Mouse (Mus musculus) hindbrain, embryonic 12.5 days (tissue): ENCODE measurements at regions not wholly inside any gene's neighbourhood (a gene's known extent, or its start where the extent isn't known, plus 50 kb on each side); places are given as distances from the start of the nearest gene placed in this dataset.
"Not testable (repeated sequence)": the region's sequence is repeated elsewhere in the genome, so short reads cannot be mapped to it uniquely, and the experiment has no call there.

Source experiments
- ATAC-seq: fragments of 200-750 bp; cut with Nextera tagmentation; 2 replicates; pipeline ENCODE4 v1.8.0; 2017; ENCODE audit warnings: moderate TSS enrichment; ENCODE audit not compliant: low FRiP score
- H3K27ac ChIP-seq: fragments of 300-500 bp; sonication (generic); 2 replicates; pipeline ENCODE4 v1.5.1; 2016; ENCODE audit warnings: mild to moderate bottlenecking
- H3K27me3 ChIP-seq: fragments of 300-500 bp; sonication (generic); 2 replicates; pipeline ENCODE4 v1.6.1; 2016; ENCODE audit warnings: mild to moderate bottlenecking
- H3K36me3 ChIP-seq: fragments of 300-500 bp; sonication (generic); 2 replicates; pipeline ENCODE4 v1.6.1; 2016; ENCODE audit warnings: mild to moderate bottlenecking
- H3K4me1 ChIP-seq: fragments of 300-500 bp; sonication (generic); 2 replicates; pipeline ENCODE4 v1.6.1; 2016
- H3K4me2 ChIP-seq: fragments of 300-500 bp; sonication (generic); replicated peaks from 2 replicates; pipeline ENCODE4 v1.6.1; 2016; ENCODE audit warnings: mild to moderate bottlenecking
- H3K4me3 ChIP-seq: fragments of 300-500 bp; sonication (generic); 2 replicates; pipeline ENCODE4 v1.5.1; 2016; ENCODE audit warnings: mild to moderate bottlenecking
- H3K9ac ChIP-seq: fragments of 300-500 bp; sonication (generic); 2 replicates; pipeline ENCODE4 v1.6.1; 2016; ENCODE audit warnings: mild to moderate bottlenecking, moderate library complexity
- H3K9me3 ChIP-seq: fragments of 300-500 bp; sonication (generic); replicated peaks from 2 replicates; pipeline ENCODE4 v1.6.1; 2016; ENCODE audit warnings: mild to moderate bottlenecking
- WGBS: fragments of 180-500 bp; shearing (Covaris S2); methylation state at CpG from one replicate; pipeline ENCODE4 v1.1.7; 2016; 5-methylcytosine and 5-hydroxymethylcytosine counted together

DNA sequence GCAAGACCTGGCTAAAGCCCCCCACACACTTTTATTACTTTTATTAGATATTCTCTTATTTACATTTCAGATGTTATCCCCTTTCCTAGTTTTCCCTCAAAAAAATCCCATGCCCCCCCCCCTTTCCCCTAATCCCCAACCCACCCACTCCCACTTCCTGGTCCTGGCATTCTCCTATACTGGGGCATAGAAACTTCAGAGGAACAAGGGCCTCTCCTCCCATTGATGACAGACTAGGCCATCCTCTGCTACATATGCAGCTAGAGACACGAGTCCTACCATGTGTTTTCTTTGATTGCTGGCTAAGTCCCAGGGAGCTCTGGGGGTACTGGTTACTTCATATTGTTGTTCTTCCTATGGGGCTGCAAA is 116.8 kb downstream of the Rfpl4b start:
- WGBS, result 68% methylated on average over 1 of the region's 1 CpGs

DNA sequence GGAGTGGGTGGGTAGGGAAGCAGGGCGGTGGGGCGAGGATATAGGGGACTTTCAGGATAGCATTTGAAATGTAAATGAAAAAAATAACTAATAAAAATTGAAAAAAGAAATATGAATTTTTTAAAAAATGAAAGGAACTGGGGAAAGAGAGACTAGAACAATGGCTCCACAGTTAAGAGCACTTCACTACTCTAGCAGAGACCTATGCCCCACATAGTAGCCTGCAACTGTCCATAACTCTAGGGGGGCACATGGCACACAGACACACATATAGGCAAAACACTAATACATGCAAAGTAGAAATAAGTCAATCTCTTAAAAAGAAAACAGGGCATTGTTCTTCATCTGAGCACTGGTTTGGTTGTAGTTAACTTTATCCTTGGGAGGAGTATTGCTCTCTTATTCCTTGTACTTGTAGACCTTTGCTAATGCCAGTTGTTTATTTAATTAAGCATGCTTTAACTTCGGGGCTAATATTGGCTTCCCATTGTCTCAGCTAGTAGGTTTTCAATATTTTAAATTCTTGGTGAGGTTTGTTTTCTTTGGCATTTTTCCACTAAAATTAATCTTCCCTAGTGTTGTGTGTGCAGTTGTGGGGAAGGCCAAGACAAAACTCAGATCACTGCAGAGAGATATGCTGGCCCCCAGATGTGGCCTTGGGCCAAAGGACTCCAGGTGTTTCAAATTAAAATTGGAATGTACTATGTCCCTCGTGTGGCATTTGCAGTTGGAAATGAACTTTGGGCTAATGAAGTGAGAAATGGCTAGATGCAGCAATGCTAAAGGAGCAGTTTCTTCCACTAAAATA is 117.4 kb downstream of the Rfpl4b start:
- H3K4me2 ChIP-seq, result no peak overlapping the region
- no peaks in the 10 kb centered on the region for H3K27me3 ChIP-seq
- H3K4me3 ChIP-seq, result no peak overlapping the region
- WGBS, result 79% methylated on average over 4 of the region's 4 CpGs
- no peak overlapping the region; the same call in 1 of the 2 replicates for H3K27ac ChIP-seq
- H3K9me3 ChIP-seq, result no peaks in the 10 kb centered on the region
- ATAC-seq, result no peak
- H3K4me1 ChIP-seq, result no peaks in the 10 kb centered on the region
- no peaks in the 10 kb centered on the region for H3K36me3 ChIP-seq
- no peak overlapping the region for H3K9ac ChIP-seq

More for the DNA sequence above, 116.8 kb downstream of the Rfpl4b start:
- not testable (repeated sequence) for H3K9me3 ChIP-seq, H3K27ac ChIP-seq, H3K27me3 ChIP-seq, H3K4me1 ChIP-seq, H3K4me2 ChIP-seq, H3K9ac ChIP-seq, H3K4me3 ChIP-seq, ATAC-seq, H3K36me3 ChIP-seq

DNA sequence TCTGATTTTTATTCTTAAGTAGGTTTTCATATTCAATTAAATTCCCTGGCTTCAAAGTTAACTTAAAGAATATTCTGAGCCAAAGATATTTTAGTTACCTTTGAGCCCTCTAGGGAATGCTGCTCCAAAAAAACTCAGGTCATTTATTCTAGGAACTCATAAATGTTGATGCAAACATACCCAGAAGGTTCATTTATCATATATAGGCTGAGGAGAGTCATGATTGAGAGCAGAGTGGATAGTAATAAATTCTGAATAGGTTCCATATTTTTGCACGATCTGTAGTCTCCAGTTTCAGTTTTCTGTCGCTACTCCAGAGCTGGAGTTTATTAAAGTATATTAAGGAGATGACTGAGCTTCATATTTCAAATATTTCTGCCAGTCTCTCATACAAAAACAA is 144.1 kb downstream of the Rfpl4b start:
- no peak overlapping the region for H3K9ac ChIP-seq
- no peaks in the 10 kb centered on the region for H3K36me3 ChIP-seq
- no peak overlapping the region for H3K4me2 ChIP-seq
- no peak for ATAC-seq
- peaks cover 6% of the 10 kb centered on the region; the same call in 1 of the 2 replicates for H3K9me3 ChIP-seq
- no peak overlapping the region for H3K27ac ChIP-seq
- 75% methylated on average over 2 of the region's 2 CpGs for WGBS
- H3K4me3 ChIP-seq, result no peak overlapping the region
- no peaks in the 10 kb centered on the region for H3K4me1 ChIP-seq
- H3K27me3 ChIP-seq, result no peaks in the 10 kb centered on the region

DNA sequence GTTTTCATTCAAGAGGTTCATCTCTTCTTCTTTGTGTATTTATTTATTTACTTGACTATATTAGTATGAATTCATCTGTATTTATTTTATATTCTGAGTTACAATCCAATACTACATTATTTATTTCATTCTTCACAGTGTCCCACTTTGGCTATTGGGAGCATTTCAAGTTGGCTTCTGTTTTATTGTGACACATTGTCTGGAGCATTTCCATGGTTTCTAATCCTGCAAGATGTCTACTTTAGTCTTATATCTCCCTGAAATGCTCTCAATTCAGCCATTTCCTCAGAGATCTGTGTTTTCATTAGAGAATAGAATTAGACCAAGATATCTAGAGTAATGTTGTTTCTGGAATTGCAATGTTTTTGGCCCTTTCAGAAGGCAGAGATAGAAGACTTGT is 153.0 kb downstream of the Rfpl4b start:
- Histone ChIP-seq H3K4me3 (no peak overlapping the region), H3K9me3 (no peaks in the 10 kb centered on the region)
- ATAC-seq, result no peak

DNA sequence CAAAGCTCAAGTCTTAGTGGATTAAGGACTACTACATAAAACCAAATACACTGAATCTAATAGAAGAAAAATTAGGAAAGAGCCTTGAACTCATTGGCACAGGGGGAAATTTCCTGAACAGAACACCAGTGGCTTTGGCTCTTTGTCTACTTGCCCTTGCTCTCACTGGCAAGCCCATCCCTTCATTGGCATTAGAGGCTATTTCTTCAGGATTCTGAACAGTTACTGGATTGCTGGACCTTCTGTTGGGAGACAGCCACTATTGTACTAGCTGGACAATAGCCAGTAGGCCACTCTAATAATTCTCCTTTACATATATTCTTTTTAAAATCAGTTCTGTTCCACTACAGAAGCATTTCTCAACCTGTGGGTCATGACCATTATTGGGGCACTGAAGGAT is 153.7 kb downstream of the Rfpl4b start:
- H3K36me3 ChIP-seq, result no peaks in the 10 kb centered on the region
- no peak overlapping the region for H3K4me2 ChIP-seq
- ATAC-seq, result no peak
- no peaks in the 10 kb centered on the region for H3K4me1 ChIP-seq
- H3K9me3 ChIP-seq, result no peaks in the 10 kb centered on the region
- H3K9ac ChIP-seq, result no peak overlapping the region
- no peak overlapping the region for H3K27ac ChIP-seq
- H3K4me3 ChIP-seq, result no peak overlapping the region
- H3K27me3 ChIP-seq, result no peaks in the 10 kb centered on the region

More for the DNA sequence above, 153.0 kb downstream of the Rfpl4b start:
- H3K36me3 ChIP-seq, result no peaks in the 10 kb centered on the region
- H3K27ac ChIP-seq, result no peak overlapping the region
- H3K27me3 ChIP-seq, result no peaks in the 10 kb centered on the region
- H3K9ac ChIP-seq, result no peak overlapping the region
- no peaks in the 10 kb centered on the region for H3K4me1 ChIP-seq
- no peak overlapping the region for H3K4me2 ChIP-seq

DNA sequence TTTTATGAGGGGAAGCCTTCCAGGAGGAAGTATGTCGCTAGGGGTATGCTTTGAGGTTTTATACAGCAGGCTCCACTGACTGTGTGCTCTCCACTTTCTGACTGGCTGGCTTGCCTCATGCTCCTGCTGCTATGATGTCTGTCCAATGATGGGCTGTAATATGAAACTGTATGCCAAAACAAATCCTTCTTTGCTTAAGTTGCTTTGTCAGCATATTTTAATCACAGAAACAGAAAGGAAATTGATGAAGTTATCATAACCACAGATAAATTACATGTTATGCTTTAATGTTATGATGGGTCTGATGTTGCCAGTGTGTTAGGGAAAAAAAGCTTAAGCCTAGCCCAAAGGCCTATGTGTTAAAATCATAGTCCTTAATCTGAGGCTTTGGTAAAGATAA is 185.9 kb downstream of the Rfpl4b start:
- WGBS, result 63% methylated on average over 1 of the region's 1 CpGs

DNA sequence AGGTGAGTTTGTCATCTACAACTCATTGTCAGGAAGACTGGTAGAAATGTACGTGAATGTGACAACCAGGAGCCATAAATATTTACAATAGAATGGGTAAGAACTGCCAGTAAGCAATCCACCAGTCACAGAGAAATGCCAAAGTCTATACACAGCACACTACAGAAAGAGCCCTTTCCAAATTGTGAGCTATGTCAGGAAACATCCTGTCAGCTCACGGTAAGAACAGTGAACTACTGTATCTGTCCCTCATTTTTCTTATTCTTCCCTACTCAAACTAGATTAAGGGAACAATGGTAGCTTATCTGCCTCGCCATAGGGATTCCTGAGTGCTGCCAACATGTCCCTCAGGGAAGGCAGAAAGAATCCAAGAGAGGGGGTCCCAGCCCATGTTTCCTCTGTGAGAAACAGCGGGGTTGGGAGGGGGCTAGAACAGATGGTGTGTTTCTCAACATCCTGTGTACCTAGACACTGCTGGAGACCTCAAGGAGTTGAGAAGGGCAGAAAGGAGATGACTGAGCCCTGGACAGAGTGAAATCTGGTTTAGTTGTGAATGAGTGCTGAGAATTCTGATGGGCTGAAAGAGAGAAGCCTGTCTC is 191.6 kb downstream of the Rfpl4b start:
- no peak overlapping the region for H3K9ac ChIP-seq
- no peak overlapping the region for H3K4me3 ChIP-seq
- no peak for ATAC-seq
- no peaks in the 10 kb centered on the region for H3K27me3 ChIP-seq
- WGBS, result 73% methylated on average over 4 of the region's 4 CpGs
- no peaks in the 10 kb centered on the region for H3K4me1 ChIP-seq
- H3K9me3 ChIP-seq, result no peaks in the 10 kb centered on the region
- H3K27ac ChIP-seq, result no peak overlapping the region
- H3K36me3 ChIP-seq, result no peaks in the 10 kb centered on the region
- H3K4me2 ChIP-seq, result no peak overlapping the region

More for the DNA sequence above, 185.9 kb downstream of the Rfpl4b start:
- no peak for ATAC-seq
- Histone ChIP-seq H3K27me3 (no peaks in the 10 kb centered on the region), H3K4me2 (no peak overlapping the region), H3K36me3 (no peaks in the 10 kb centered on the region), H3K4me1 (no peaks in the 10 kb centered on the region), H3K27ac (no peak overlapping the region), H3K9ac (no peak overlapping the region), H3K4me3 (no peak overlapping the region), H3K9me3 (no peaks in the 10 kb centered on the region)

DNA sequence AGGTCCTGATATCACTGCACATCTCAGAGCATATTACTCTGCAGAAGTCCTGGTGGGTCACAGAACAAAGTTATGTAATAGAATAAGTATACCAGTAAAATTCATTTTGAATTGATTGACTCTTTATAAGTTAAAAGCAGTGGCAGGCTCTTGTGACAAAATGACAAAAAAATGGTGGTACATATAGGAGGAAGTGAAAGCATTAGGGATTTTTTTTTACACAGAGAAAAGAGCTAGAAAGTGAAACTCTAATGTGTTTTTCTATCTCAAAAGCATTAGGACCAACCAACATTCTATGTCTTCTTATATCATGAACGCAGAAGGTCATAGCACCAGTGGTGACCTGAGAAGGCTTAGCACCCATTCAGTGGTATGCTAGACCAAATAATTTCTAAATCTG is 198.2 kb downstream of the Rfpl4b start:
- H3K4me2 ChIP-seq, result no peak overlapping the region
- 93% methylated on average over 1 of the region's 1 CpGs for WGBS
- H3K9ac ChIP-seq, result no peak overlapping the region

DNA sequence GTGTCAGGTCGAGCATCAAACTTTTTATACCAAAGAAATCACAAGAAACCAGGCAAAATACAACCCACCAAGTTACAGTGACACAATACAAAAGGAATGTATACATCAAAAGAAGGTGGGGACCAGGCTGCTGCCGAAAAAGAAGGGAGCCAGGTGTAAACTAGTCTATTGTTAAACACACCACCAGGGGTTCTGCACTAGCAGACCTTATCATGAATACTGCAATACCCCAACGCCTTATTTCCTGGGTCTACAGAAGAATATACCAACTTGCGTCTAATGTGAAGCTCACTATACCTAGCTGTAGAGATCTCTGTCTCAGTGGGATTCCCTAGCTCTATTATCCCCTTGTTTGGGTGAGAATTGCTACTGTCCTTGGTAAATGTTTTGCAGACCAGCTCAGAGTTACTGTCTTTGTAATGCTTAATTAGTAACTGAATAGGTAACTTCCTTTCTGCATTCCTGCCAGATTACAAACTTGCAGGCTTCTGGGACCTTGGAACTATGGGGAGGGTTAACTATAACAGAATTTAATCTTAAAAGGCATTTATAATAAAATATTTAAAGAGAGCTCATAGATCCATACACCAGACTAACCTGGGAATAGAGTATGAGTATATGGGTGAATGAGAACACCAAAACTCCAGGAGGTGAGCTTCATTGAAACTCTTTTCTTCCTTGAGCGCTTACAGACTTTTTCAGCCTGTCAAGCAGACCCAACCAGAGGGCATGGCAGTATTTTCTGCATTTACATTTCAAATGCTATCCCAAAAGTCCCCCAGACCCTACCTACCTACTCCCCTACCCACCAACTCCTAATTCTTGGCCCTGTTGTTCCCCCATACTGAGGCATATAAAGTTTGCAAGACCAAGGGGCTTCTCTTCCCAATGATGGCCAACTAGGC is 211.7 kb downstream of the Rfpl4b start:
- H3K9ac ChIP-seq, result no peak overlapping the region
- 80% methylated on average over 5 of the region's 5 CpGs for WGBS
- H3K4me3 ChIP-seq, result no peak overlapping the region
- H3K27ac ChIP-seq, result no peak overlapping the region
- H3K4me2 ChIP-seq, result no peak overlapping the region
- H3K4me1 ChIP-seq, result no peaks in the 10 kb centered on the region
- 0 out of 2 replicates have a peak, but pooled peaks cover 5% of the 10 kb centered on the region for H3K9me3 ChIP-seq
- no peak for ATAC-seq
- no peaks in the 10 kb centered on the region for H3K27me3 ChIP-seq
- H3K36me3 ChIP-seq, result no peaks in the 10 kb centered on the region

More for the DNA sequence above, 198.2 kb downstream of the Rfpl4b start:
- Histone ChIP-seq H3K27me3 (no peaks in the 10 kb centered on the region), H3K4me1 (no peaks in the 10 kb centered on the region), H3K27ac (no peak overlapping the region), H3K4me3 (no peak overlapping the region), H3K36me3 (no peaks in the 10 kb centered on the region), H3K9me3 (no peaks in the 10 kb centered on the region)
- no peak for ATAC-seq

DNA sequence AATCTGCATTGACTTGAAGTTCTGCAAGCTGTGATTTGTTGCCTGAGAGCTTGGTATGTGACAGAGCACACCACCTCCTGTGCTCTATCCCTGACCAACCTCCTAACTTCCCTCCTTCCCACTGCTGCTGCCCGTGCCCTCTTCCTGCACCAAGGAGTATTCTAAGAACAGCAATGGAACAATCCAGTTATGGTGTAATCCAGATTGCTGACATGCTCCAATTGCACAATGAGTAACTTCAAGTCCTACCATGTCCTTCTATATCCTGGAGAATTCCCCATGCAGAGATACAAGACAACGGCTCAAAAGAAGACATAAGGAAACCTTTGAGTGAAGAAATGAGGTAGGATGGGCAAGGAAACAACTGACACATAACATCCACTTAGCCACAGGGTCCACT is 235.5 kb downstream of the Rfpl4b start:
- H3K4me2 ChIP-seq, result no peak overlapping the region
- 85% methylated on average over 2 of the region's 2 CpGs for WGBS
- H3K36me3 ChIP-seq, result no peaks in the 10 kb centered on the region
- no peak overlapping the region for H3K4me3 ChIP-seq
- H3K9me3 ChIP-seq, result no peaks in the 10 kb centered on the region
- ATAC-seq, result no peak
- no peaks in the 10 kb centered on the region for H3K4me1 ChIP-seq
- H3K27ac ChIP-seq, result no peak overlapping the region
- no peak overlapping the region for H3K9ac ChIP-seq
- H3K27me3 ChIP-seq, result no peaks in the 10 kb centered on the region

DNA sequence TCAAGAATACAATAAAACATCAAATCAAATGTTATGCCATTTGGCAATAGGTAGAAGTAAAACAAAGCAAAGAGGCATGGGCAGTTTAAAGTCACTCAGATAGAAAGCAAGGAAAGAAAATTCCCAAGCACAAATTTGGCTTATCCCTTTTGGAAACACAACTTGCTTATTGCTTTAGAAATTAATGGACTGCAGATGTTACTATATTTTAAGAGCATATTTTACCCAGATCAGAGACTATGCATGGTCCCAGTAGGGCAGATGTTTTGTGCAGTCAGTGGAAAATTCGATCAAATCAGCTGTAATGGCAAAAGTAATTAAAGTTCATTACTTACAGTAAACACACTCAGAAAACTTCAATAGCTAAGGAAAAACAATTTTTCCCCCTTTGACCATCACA is 245.9 kb downstream of the Rfpl4b start:
- H3K4me2 ChIP-seq, result no peak overlapping the region
- H3K9ac ChIP-seq, result no peak overlapping the region
- H3K27me3 ChIP-seq, result no peaks in the 10 kb centered on the region
- H3K9me3 ChIP-seq, result no peaks in the 10 kb centered on the region
- H3K36me3 ChIP-seq, result no peaks in the 10 kb centered on the region
- no peak overlapping the region for H3K27ac ChIP-seq
- H3K4me3 ChIP-seq, result no peak overlapping the region
- H3K4me1 ChIP-seq, result no peaks in the 10 kb centered on the region
- no peak for ATAC-seq
- 73% methylated on average over 1 of the region's 1 CpGs for WGBS

DNA sequence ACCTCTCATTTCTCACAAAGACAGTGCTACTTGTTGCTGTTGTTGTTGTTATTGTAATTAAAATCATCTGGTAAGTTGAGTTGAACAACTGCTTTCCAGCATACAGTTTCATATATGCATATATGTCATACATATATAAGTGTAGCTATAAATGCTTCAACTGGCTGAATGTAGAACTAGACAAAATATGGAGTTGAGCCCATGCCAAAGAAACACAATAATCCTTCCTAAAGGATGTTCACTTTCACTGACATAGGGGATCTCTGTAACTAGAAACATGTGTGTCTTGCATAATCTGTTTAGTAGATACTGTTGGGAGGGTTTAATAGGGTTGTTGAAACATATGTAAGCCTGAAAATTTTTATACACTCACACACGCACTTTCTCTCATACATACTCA is 247.9 kb downstream of the Rfpl4b start:
- ATAC-seq, result no peak
- H3K4me2 ChIP-seq, result no peak overlapping the region
- no peak overlapping the region for H3K9ac ChIP-seq
- H3K27ac ChIP-seq, result no peak overlapping the region
- no peaks in the 10 kb centered on the region for H3K4me1 ChIP-seq
- no peaks in the 10 kb centered on the region for H3K27me3 ChIP-seq
- no peaks in the 10 kb centered on the region for H3K9me3 ChIP-seq
- no peaks in the 10 kb centered on the region for H3K36me3 ChIP-seq
- WGBS, result 88% methylated on average over 1 of the region's 1 CpGs
- no peak overlapping the region for H3K4me3 ChIP-seq
